Mouse (Mus musculus) CH12.LX (cell line): Measurements from ENCODE around the gene Disp2.

ENCODE experiments used
- CTCF ChIP-seq, 2 experiments: IDR thresholded peaks in 1 of 2; conservative IDR thresholded peaks in 1 of 2; 2 replicates each; pipeline ENCODE4 v1.5.1; 2011 to 2012; ENCODE audit warnings: low read depth in 2 of 2, low read length in 2 of 2, improper control_type of control experiment in 1 of 2, inconsistent platforms in 1 of 2, mild to moderate bottlenecking in 1 of 2, moderate library complexity in 1 of 2
- EP300 ChIP-seq: IDR thresholded peaks from 2 replicates; pipeline ENCODE4 v1.6.1; 2011; ENCODE audit warnings: low read length, improper control_type of control experiment
- MXI1 ChIP-seq: IDR thresholded peaks from 2 replicates; pipeline ENCODE4 v1.6.1; 2011; ENCODE audit warnings: mild to moderate bottlenecking, low read depth, low read length, improper control_type of control experiment
- ZNF384 ChIP-seq: IDR thresholded peaks from 2 replicates; pipeline ENCODE4 v1.6.1; 2012; ENCODE audit warnings: low read depth, low read length, improper control_type of control experiment, inconsistent platforms

DNA sequence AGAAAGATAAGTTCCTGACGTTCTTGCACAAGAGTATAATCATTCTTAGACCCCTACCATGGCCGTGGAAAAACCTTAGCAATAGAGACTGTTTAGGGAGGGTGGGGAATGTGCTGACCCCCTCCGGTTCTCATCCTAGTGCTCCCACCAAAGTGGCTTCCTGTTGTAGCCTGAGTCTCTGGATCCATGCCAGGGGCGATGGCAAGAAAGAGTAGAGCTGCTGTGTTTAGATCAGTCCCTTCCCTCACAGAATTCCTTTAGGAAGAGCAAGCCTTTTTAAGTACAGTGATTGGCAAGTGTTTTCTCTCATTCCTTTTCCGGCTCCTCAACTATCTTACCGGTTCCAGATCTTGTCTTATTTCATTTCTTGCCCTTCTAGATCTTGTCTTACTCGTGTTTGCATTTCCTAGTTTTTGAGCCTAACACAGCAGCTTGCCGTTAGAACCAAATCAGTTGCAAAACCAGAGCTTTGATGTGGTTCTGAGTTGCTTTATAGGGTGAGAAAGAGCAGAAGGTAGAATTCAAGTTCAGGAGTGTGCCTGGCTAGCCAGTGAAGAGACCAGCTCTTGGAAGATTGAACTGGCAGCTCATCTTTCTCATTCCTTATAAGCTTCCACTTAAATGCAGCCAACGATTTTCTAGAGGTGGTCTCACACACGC lies 32.1 kb upstream of the Disp2 start:
- TF ChIP-seq MXI1 (no peak), EP300 (no peak), CTCF (conservative IDR thresholded peaks at IDR 0.05 in 1 of 2, IDR thresholded peaks at IDR 0.05 in 1 of 2; ENCODE audit: low read depth in 2 of 2, low read length in 2 of 2) (no peak), ZNF384 (no peak)
